Mouse (Mus musculus) E14TG2a.4 (cell line): ENCODE data around the gene Abca2.

Experiments used
- H3K27me3 ChIP-seq: 2 replicates; pipeline ENCODE4 v1.6.1; 2014; ENCODE audit warnings: low read length, control low read depth; ENCODE audit not compliant: insufficient read depth
- H3K36me3 ChIP-seq: 2 replicates; pipeline ENCODE4 v1.6.1; 2014; ENCODE audit warnings: low read length, control low read depth; ENCODE audit not compliant: insufficient read depth
- H3K4me1 ChIP-seq: replicated peaks from 2 replicates; pipeline ENCODE4 v1.6.1; 2014; ENCODE audit warnings: low read depth, low read length, control low read depth
- H3K4me3 ChIP-seq: replicated peaks from 2 replicates; pipeline ENCODE4 v1.5.1; 2014; ENCODE audit warnings: mild to moderate bottlenecking, low read length
- H3K9me3 ChIP-seq: 2 replicates; pipeline ENCODE4 v1.6.1; 2014; ENCODE audit warnings: low read length, control low read depth
- CTCF ChIP-seq: conservative IDR thresholded peaks from 2 replicates; pipeline ENCODE4 v1.5.1; 2014; ENCODE audit warnings: low read length
- NANOG ChIP-seq: IDR thresholded peaks from 2 replicates; pipeline ENCODE4 v1.6.1; 2014; ENCODE audit warnings: borderline replicate concordance, low read length, mixed read lengths
- POU5F1 ChIP-seq: IDR thresholded peaks from 2 replicates; pipeline ENCODE4 v1.6.1; 2014; ENCODE audit warnings: low read length, borderline replicate concordance

The Abca2 gene

GRCm38 (mm10) chr2:25428442-25429236 is at the start of gene Abca2:
Gene Abca2 (plus strand): TSS chr2:25428703.
- H3K4me1 ChIP-seq = peaks cover 37% of the 10 kb centered on the region
- no peak for TF ChIP-seq CTCF
- TF ChIP-seq NANOG = no peak
- no peak for TF ChIP-seq POU5F1

GRCm38 (mm10) chr2:25384492-25384891 is 44.0 kb upstream of the Abca2 start:
- Histone ChIP-seq H3K4me1 (peaks cover 44% of the 10 kb centered on the region), H3K27me3 (peaks cover 17% of the 10 kb centered on the region), H3K4me3 (no peak overlapping the region), H3K36me3 (no peaks in the 10 kb centered on the region), H3K9me3 (no peaks in the 10 kb centered on the region)
- TF ChIP-seq NANOG (no peak), CTCF (no peak), POU5F1 (no peak)

More at GRCm38 (mm10) chr2:25428442-25429236, at the start of gene Abca2:
- Histone ChIP-seq H3K27me3 (peaks cover 61% of the 10 kb centered on the region), H3K4me3 (peak within 1 kb of the TSS; percentile 91), H3K9me3 (no peaks in the 10 kb centered on the region), H3K36me3 (no peaks in the 10 kb centered on the region)

GRCm38 (mm10) chr2:25391266-25391665 is 37.2 kb upstream of the Abca2 start:
- Histone ChIP-seq H3K4me1 (peaks cover 24% of the 10 kb centered on the region), H3K27me3 (peaks cover 43% of the 10 kb centered on the region), H3K4me3 (no peak overlapping the region), H3K36me3 (no peaks in the 10 kb centered on the region), H3K9me3 (no peaks in the 10 kb centered on the region)
- TF ChIP-seq NANOG = no peak
- TF ChIP-seq CTCF = no peak
- TF ChIP-seq POU5F1 = no peak

GRCm38 (mm10) chr2:25394281-25395221 is 34.0 kb upstream of the Abca2 start:
- Histone ChIP-seq H3K9me3 (no peaks in the 10 kb centered on the region), H3K27me3 (peaks cover 70% of the 10 kb centered on the region), H3K4me3 (no peak overlapping the region), H3K4me1 (peaks cover 31% of the 10 kb centered on the region), H3K36me3 (no peaks in the 10 kb centered on the region)
- TF ChIP-seq POU5F1 (no peak), CTCF (no peak), NANOG (no peak)

- Histone ChIP-seq H3K4me1 (peaks cover 39% of the 10 kb centered on the region), H3K9me3 (no peaks in the 10 kb centered on the region), H3K27me3 (peaks cover 84% of the 10 kb centered on the region), H3K4me3 (peak within 1 kb of the TSS; percentile 86), H3K36me3 (no peaks in the 10 kb centered on the region)
- TF ChIP-seq CTCF (no peak), NANOG (no peak), POU5F1 (no peak)
Measured at GRCm38 (mm10) chr2:25395721-25396596, 32.5 kb upstream of the Abca2 start, which contains the start of gene Entpd2. Gene Entpd2 (plus strand): TSS chr2:25395874.

- Histone ChIP-seq H3K4me3 (peak overlapping the region; percentile 86), H3K36me3 (no peaks in the 10 kb centered on the region), H3K27me3 (peaks cover 90% of the 10 kb centered on the region), H3K4me1 (peaks cover 40% of the 10 kb centered on the region), H3K9me3 (no peaks in the 10 kb centered on the region)
- no peak for TF ChIP-seq NANOG
- TF ChIP-seq CTCF = no peak
- TF ChIP-seq POU5F1 = no peak
Measured at GRCm38 (mm10) chr2:25396597-25396983, 31.9 kb upstream of the Abca2 start.

GRCm38 (mm10) chr2:25397010-25397409 is 31.5 kb upstream of the Abca2 start:
- Histone ChIP-seq H3K27me3 (peaks cover 95% of the 10 kb centered on the region), H3K9me3 (no peaks in the 10 kb centered on the region), H3K4me1 (peaks cover 42% of the 10 kb centered on the region), H3K36me3 (no peaks in the 10 kb centered on the region), H3K4me3 (peak overlapping the region; percentile 86; the same call in 1 of the 2 replicates)
- TF ChIP-seq CTCF (no peak), NANOG (no peak), POU5F1 (no peak)

GRCm38 (mm10) chr2:25398065-25398464 is 30.4 kb upstream of the Abca2 start:
- H3K4me3 ChIP-seq = no peak overlapping the region
- H3K36me3 ChIP-seq = no peaks in the 10 kb centered on the region
- H3K9me3 ChIP-seq = no peaks in the 10 kb centered on the region
- H3K4me1 ChIP-seq = peaks cover 49% of the 10 kb centered on the region
- TF ChIP-seq CTCF (no peak), NANOG (no peak), POU5F1 (no peak)
- peaks cover 90% of the 10 kb centered on the region for H3K27me3 ChIP-seq
